Mouse (Mus musculus) pancreas, adult 10 weeks (tissue): ENCODE data around the gene Pacs2. TPM values are rescaled to one million over a fixed set of nuclear protein-coding genes. Genes with fewer than 3 reads are reported as not detected.

Experiments
- polyA plus RNA-seq: library from polyadenylated mRNA; stranded (reverse); fragments of 350-450 nt; fragmentation: Illumina TruSeq; extraction: RNeasy Lipid Tissue Mini Kit (QIAGEN cat#74804); gene quantifications from one replicate; pipeline ENCODE4 v1.2.3, GENCODE M21; 2015; ENCODE audit warnings: low read depth, low replicate concordance; ENCODE audit not compliant: insufficient read depth

Gene Pacs2
- polyA plus RNA-seq: 7.0 TPM

DNA sequence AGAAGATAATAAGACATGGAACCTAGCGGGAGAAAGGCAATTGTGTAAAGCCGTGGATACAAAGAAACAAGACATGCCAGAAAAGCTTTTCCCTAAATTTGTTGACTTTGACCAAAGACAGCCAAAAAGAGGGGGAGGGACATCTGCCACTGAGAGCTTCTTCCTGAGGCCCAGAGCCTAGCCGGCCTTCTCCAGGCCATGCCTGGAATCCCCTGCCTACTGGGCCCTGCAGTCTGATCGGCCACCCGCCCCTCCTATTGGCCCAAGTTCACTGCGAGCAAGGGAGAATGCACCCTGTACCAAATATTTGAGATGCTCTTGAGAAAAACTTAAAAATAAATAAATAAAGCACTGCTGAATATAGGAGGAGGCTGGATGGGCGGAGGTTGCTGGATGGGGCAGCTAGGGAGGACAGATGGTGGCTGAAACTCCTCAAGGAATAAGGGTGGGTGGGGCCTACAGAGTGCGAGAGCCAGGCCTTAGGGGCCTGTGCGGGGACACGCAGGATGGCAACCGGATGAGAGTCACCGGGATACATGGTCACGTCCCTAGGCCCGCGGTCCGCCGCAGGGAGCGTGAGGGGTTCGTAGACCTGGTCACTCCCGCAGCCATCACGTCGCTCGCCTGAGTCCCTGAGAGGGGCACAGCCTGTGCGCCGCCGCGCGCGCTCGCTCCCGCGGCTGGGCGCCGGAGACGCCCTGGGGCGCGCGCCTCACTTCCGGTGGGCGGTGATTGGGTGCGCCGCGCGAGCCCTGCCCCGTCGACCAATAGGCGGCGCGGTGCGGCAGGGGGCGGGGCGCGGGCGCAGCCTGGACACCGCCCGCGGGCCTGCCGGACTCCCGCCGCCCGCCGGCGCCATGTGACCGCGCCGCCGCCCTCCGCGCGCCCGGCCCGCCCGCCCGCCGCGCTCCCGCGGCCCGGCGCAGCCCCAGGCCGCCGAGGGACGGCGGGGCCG, at the start of gene Pacs2:
Pacs2 (plus strand) TSS at position 905 of the 955 bp plus-strand sequence.

DNA sequence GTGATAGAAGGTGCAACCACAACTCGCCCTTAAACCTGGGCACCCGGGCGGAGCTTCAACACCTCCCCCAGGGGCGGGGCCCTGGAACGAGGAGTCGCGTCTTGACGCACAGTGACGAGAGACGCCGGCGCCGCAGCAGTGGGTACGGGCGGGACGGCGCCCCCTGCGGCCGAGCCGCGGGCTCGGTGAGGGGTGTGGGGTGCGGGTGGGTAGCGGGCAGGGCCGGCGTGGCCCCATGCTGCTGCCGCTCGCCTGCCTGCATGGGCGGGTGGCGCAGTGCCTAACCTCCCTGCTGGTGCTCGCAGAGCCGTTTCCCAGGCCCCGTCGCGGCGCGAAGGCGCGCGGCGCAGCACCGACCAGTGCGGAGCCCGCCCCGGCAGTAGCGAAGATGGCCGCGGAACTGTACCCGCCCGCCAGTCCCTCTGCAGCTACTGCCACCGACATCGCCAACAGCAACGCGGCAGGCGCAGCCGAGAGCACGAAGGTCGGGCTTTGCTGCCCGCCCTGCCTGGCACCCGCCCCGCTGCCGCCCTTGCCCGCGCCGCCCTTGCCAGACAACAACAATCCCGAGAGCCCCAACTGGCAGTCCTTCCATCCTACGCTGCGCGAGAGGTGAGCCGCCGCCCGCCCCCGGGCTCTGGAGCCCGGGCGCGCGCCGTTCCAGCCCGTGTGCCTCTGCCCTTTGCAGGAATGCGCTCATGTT, 37.8 kb upstream of the Pacs2 start, which contains the start of gene Btbd6:
Btbd6 (plus strand) TSS at position 112 of the 703 bp plus-strand sequence.

DNA sequence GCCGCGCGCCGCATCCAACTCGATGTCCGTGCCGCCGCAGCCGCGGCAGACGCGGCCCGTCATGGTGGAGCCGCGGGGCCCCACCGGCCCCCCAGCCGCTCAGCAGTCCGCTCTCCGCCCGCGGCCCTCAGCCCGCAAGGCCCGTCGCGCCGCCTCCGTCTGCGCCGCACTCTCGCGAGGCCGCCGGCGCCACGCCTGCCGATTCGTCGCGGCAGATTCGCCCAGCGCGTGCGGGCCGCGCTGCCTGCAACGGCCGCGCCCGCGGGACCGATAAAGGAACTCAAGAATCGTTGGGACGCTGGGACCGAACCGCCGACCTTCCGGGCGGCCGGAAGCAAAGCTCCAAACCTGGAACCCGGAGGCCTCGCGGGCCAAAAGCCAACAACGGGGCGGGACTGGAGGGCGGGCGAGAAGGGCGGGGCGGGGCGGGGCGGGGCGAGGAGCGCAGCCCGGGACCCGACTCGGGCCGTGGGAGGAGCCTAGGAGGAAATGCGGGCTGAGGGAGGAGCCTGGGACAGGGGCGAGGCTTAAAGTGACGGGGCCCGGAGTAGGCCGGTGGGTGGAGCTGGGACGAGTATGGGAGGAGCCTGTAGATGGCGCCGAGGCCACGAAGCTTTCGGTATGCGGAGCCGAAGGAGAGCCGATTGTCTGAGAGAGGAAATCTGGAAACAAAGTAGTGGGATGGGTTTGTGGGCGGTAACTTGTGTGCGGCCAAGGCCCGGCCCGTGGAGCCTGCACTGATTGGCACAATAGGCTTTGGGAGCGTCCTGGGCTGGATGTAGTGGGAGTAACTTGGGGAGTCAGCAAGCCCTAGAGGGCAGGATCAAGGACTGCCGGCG, 13.8 kb upstream of the Pacs2 start, which contains the start of gene Brf1:
Brf1 (minus strand) TSS at position 411 of the 839 bp plus-strand sequence.

DNA sequence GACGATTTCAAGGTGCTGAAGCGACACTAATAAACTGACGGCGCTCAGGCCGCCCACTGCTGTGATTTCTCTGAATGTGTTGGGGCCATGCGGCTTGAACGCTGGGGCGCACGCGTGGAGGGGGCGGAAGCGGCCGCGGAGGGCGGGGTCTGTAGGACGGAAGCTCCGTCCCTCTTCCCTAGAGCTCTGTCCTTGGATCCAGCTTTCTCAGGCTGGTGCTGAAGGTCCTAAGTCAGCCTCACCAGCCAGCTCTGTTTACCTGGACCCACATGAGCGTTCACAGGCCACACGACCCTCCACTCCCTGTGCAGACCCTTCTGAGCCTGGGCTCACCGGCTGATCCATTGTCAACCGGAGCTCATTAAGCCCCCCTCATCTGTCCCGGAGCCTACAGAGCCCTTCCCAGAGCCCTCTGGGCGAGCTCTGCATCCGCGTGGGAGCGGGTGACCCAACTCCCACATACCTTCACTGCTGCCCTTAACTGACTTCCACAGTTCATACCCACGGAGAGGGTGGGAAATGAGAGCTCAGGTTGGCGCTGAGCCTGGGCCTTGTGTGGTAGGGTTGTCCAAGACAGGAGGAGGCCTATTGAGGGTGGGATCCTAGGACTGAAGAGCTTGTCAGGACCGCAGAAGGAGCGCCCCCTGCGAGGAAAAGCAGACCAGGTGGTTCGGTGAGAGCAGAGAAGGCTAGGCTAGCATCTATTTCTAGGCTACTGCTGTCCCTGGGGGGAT, 60.2 kb downstream of the Pacs2 start, which contains the start of gene Tex22:
Tex22 (plus strand) TSS at position 174 of the 734 bp plus-strand sequence.

DNA sequence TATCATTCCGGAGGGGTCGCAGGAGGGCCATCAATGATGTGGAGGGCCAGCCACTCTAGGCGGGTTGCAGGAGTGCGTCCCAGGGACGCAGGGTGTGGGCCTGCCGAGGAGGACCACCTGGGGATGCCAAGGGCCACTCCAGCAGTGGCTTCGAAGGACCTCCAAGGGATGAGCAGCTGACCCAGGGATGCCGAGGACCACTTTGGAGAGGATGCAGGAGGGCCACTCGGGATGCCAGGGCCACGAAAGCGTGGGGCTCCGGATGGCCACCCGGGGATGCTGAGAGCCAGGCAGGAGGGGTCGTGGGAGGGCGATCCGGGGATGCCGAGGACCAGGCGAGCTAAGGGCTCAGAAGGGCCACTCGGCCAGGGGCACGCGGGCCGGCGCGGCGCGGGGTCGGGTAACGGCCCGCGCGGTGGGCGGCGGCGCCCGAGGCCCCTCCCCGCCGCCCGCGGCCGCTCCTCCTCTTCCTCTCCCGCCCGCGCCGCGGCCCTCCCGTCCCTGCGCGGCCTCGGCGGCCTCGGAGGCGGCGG, 83.5 kb downstream of the Pacs2 start, which contains the start of gene Mta1:
Mta1 (plus strand) TSS at position 530 of the 533 bp plus-strand sequence.

Other genes with a start within 250 kb of the Pacs2 start
- 6.0 TPM for gene Ahnak2, start 211.9 kb upstream of the Pacs2 start, polyA plus RNA-seq
- 1.8 TPM for gene Clba1, start 205.6 kb upstream of the Pacs2 start, polyA plus RNA-seq
- 3.2 TPM for gene Cdca4, start 185.1 kb upstream of the Pacs2 start, polyA plus RNA-seq
- gene Gpr132, start 146.3 kb upstream of the Pacs2 start, polyA plus RNA-seq: not detected
- gene Jag2, start 84.7 kb upstream of the Pacs2 start, polyA plus RNA-seq: 9.9 TPM
- 5.4 TPM for gene Nudt14, start 72.4 kb upstream of the Pacs2 start, polyA plus RNA-seq
- gene Btbd6, start 38.0 kb upstream of the Pacs2 start, polyA plus RNA-seq: 4.7 TPM
- gene Brf1, start 13.8 kb upstream of the Pacs2 start, polyA plus RNA-seq: 42.9 TPM
- gene Tex22, start 60.0 kb downstream of the Pacs2 start, polyA plus RNA-seq: not detected
- 10.8 TPM for gene Mta1, start 83.8 kb downstream of the Pacs2 start, polyA plus RNA-seq
- 59.2 TPM for gene Crip2, start 125.7 kb downstream of the Pacs2 start, polyA plus RNA-seq
- 278 TPM for gene Crip1, start 131.8 kb downstream of the Pacs2 start, polyA plus RNA-seq
- gene Tedc1, start 141.9 kb downstream of the Pacs2 start, polyA plus RNA-seq: not detected
- not detected for gene Tmem121, start 171.4 kb downstream of the Pacs2 start, polyA plus RNA-seq